Mouse (Mus musculus) Muller cell, postnatal 12 days (primary cell): Measurements from ENCODE around the gene Meis1.

Experiments
- DNase-seq: peaks from one replicate; pipeline ENCODE4 v3.0.0-alpha.2; 2015; ENCODE audit errors: inconsistent ontology term

Gene Meis1

DNA sequence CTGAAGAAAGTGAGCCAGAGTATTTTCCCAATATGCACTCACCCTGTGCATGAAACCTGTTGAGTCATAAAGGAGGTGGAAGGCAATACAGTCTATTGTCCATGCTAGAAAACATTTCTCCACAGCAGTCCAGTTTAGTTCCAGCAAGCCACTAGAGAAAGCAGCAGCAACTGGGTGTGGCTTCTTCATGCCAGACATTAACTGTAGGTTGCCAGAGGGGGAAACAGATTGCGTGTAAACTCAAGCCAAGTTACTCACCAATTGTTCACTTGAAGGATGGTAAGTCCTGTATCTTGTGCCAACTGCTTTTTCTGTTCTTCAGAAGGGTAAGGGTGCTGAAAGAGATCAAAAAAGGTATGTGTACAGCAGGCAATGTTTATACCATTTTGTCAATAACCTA lies 113.4 kb downstream of the Meis1 start:
- DNase-seq = peak; percentile 37

DNA sequence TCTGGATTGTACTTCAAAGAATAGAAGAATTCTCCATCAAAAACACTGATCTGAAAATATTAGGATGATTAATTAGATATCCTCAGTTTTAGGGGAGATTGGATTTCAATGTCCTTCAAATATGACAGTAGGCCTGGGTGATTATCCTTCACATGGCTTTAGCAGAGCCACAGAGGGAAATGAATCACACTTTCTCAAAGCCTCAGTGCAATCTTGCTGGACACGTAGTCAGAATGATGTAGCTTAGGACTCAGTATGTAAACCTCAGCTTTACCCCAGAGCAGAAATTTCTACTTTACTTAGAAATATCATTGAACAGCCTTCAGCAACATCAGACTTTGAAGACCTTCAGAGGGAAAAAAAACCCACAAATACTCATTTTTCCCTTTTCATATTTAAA lies 113.9 kb downstream of the Meis1 start:
- no peak for DNase-seq

DNA sequence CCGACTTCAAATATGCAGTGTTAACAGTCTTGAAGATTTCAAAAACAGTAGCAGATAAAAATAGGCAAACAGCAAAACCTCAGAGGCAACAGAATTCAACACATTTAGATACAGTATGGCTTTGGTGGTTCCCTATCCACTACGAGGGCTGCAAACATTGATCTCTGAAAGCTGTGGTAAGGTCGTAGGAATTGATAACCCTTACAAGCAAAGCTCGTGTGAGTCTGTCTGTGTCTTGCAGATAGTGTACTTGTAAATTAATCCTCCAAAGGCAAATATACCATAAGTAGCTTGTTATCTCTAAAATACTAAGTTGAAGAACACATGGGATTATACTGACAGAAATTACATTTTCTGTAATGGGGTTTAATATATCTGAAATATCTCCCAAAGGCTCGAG lies 114.5 kb downstream of the Meis1 start:
- DNase-seq = no peak

GRCm38 (mm10) chr11:18900489-18900888 lies 118.3 kb downstream of the Meis1 start:
- peak; percentile 40 for DNase-seq

DNA sequence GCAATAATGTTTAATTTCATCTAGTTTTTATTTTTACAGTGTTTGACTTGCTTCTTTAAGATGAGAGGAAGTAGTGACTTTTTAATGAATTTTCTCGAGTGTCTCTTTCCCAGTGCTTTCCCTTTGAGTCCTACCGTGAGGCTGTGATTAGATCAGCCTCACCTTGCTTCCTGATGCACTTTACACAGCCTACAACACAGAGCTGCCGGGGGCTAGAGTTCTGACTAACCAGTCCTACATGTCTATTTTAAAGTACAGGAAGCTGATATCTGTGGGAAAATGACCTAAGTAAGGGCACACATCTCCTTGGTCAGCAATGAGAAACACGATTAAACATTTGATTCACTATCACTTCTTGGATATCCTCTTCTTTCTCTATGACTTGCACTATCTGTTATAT lies 119.9 kb downstream of the Meis1 start:
- no peak for DNase-seq

- DNase-seq = no peak
Observed at GRCm38 (mm10) chr11:18897921-18898646, 120.7 kb downstream of the Meis1 start.

DNA sequence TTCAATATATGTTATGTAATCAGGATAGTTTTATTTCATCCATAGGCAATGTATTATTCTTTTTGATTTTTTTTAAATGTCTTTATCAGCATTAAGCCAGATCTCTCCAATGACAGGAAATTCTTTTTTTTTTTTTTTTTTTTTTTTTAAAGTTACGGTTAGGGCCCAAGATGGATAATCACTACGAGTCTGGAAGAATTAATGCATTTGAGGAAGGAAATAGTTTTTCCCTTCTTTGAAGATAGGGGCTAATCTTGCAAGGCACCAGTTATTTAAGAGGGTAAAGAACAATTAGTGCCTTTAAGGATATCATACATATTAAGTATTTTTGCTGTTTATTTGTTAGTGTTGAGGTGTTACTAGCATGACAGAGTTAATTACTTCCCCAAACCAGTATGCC lies 121.5 kb downstream of the Meis1 start:
- no peak for DNase-seq

DNA sequence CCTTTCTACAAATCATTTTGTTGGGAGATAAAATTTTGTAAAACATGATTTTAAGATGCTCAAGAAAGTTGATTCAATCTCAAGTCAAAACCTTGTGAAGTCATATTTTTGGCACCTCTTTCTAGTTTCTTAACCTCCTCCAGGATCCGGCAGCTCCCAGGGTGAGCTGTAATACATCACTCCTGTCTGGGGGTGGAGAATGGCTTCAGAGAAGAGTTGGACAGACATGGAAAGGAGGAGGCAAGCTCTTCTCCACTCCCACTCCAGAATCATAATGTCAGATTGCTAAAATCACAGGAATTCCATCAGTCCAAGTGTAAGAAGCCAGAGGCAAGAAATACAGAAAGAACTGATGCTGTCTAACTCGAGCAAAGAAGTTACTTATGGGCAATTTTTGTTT lies 126.3 kb downstream of the Meis1 start:
- no peak for DNase-seq

GRCm38 (mm10) chr11:18889139-18889538 lies 129.6 kb downstream of the Meis1 start:
- DNase-seq = no peak

DNA sequence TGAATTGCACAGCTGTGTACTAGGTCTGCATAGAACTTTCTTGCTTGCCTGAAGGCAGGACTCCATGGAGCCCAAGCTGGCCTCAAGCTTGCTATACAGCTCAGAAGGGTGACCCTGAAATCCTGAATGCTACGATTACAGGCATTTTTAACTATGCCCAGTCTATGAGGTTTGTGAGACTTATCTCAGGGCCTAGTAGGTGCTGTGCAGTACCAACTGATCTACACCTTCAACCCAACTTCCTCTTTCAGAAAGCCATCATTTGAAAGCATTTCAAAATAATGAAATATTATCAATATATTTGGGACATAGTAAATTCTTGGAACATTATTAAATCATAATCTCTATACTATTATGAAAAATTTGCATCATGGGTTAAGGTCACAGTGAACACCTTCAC lies 130.1 kb downstream of the Meis1 start:
- DNase-seq = no peak

DNA sequence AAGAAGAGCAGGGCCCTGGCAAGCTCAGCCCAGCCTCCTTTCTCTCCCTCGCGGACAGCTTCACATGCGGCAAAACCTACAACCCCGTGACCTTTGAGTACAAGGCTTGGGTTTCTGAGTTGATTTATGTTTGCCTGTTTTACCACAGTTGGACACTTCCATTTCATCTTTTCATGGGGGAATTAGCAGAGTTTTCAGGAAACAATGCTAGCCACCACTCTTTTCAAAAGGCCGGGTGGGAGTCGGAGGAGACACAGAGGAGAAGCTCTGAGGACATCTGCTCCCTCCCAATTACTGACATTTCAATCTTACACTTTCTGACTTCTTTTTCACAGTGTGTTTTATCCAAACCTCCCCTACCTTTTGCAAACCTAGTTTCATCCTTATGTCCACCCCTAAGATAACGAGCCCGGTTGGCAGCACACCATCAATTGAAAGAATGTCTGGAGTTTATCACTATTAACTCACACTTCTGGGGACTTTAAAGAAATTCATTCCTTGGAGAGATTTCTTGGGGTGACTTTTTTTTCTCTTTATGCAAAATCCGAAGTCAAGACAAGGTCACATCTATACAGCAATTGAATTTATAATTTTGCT lies 133.0 kb downstream of the Meis1 start:
- peak; percentile 55 for DNase-seq

DNA sequence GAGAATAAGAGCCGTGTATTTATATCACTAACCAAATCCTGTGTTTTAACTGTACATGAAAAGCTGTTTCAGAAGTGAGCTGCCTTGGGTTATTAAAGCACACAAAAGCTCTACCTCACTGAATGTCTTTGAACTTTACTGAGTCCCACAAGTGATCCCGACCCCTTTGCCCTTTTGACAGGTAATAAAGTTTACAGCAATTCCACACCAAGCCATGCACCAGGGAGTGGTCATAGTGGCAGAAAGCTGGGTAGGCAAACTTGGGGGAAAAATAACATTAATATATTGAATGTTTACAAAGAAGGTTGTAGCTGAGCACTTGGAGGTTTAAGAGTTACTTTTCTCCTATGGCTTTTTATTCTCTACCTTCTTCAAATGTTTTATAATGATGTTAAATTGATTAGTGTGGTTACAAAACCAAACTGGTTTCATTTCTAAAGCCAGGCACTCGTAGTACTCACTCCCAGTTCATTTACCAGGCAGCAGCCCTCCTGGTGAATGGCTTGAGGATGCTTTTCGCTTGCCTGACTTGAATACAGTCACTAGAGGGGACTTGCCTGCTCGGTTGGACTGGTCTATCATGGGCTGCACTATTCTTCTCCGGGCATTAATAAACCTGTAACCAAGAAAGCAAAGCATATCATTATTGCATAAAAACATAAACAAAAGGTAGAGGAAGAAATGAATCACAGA lies 133.6 kb downstream of the Meis1 start:
- peak; percentile 57 for DNase-seq

GRCm38 (mm10) chr11:18883987-18884386 lies 134.8 kb downstream of the Meis1 start:
- DNase-seq = no peak

GRCm38 (mm10) chr11:18883507-18883881 lies 135.3 kb downstream of the Meis1 start:
- peak; percentile 57 for DNase-seq

GRCm38 (mm10) chr11:18882747-18883506 lies 135.9 kb downstream of the Meis1 start:
- DNase-seq = peak; percentile 53

DNA sequence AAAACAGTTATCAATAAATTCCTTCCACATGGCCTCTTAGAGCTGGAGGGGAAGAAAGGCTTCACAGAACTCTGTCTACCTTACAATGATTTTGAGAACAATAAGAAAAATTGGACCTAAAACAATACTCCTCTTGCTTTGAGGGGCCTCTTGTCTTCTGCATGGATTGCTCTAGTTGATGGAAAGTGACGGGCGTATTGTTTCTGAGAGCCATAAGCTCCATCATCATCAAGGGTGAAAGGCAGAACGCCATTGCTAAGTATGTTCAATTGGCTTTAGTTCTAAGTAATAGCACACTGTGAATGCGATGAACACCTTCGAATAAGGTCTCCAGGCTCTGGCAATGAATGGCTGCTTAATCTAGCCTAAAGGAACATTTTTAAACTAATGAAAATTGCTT lies 136.5 kb downstream of the Meis1 start:
- DNase-seq = peak; percentile 60

- no peak for DNase-seq
Observed at GRCm38 (mm10) chr11:18880806-18881205, 138.0 kb downstream of the Meis1 start.

- no peak for DNase-seq
Observed at GRCm38 (mm10) chr11:18879456-18879818, 139.3 kb downstream of the Meis1 start.

DNA sequence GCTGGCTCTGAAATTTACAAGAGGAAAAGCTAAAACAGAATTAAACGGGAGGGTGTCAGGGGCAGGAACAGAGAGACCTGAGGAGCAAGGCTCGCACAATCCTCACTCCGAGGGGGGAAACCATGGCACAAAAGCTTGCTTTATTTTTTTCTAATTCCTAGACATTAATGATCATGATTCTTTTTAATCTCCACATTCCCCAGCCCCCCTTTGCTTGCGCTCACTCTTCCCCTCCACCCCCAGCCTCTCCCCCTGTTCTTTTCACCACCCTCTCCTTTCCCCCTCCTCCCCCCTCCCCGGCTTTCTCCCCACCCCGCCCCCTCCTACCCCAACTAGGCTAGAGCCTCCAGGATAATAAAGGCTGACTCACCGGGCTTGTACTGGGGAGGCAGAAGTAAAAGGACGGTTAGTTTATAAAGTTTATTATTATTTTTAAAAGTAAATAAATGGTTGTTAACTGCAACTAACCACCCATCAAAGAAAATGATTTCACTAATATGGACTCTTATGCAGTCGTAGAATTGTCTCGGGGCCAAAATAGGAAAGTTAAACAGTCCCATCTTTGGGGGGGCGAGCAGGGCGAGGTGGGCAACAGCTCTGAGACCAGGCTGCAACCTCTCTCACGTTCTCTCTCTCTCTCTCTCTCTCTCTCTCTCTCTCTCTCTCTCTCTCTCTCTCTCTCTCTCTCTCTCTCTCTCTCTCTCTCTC lies 139.9 kb downstream of the Meis1 start:
- DNase-seq = no peak

GRCm38 (mm10) chr11:18878016-18878415 lies 140.8 kb downstream of the Meis1 start:
- DNase-seq = peak; percentile 73

- peak; percentile 83 for DNase-seq
Observed at GRCm38 (mm10) chr11:18877626-18878011, 141.2 kb downstream of the Meis1 start.
